Mouse (Mus musculus): ENCODE measurements around the gene Fgf11. TPM values are rescaled to one million over a fixed set of nuclear protein-coding genes. Genes with fewer than 3 reads are reported as not detected.

The Fgf11 gene
- 0.19 and 0.21 TPM in 2 replicates for polyA plus RNA-seq (2015; fragmentation: Nextera tagmentation; extraction: Ambion mirVana)

DNA sequence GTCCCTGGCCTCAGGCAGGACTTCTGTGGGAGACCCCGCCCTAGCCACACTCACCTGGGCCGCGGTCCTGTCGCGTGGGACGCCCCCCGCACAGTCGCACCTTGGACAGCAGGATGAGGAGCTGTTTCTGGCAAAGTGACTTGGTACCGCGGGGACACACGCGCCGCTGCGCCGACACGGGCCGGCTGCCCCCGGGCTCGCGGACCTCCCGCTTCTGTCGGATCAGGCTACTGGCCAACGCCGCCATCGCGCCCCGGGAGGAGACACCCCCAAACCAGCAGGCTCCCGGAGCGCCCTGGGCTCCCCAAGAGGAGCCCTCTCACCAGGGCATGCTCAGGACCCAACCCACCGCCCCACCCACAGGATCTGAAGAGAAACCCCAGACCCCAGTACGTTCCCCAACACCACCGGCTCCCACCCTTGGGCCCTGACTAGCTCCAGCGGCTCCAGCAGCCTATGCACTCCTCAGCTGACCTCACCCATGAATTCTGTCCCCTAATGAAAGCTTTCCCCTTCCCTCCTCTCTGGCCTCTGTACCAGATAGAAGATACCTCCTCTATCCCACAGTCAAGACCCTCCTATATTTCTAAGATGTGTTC, at the start of gene Fgf11:
Gene Fgf11, minus strand, starts transcription at position 479 of the 599 bp plus-strand sequence.
- Histone ChIP-seq H3K9me3 (replicated peaks; ENCODE audit: control insufficient read depth, low read length) (no peaks in the 10 kb centered on the region), H3K4me3 (ENCODE audit: low read depth, low read length) (peak within 1 kb of the TSS; percentile 57), H3K27me3 (ENCODE audit: control insufficient read depth, insufficient read depth, low read depth, low read length) (peaks cover 96% of the 10 kb centered on the region), H3K36me3 (ENCODE audit: control insufficient read depth, insufficient read depth) (no peaks in the 10 kb centered on the region), H3K4me2 (ENCODE audit: low read depth, low read length) (peak within 1 kb of the TSS; percentile 78), H3K4me1 (ENCODE audit: control insufficient read depth, low read depth, low read length) (peaks cover 37% of the 10 kb centered on the region), H3K27ac (ENCODE audit: low read length) (no peak within 1 kb of the TSS), H3K9ac (ENCODE audit: low read depth, low read length) (peak within 1 kb of the TSS; percentile 36; the same call in 1 of the 2 replicates)
- ATAC-seq (ENCODE audit: low read depth), result no peak
- WGBS (ENCODE audit: insufficient replicate concordance), result 3% methylated on average over 33 of the region's 33 CpGs

DNA sequence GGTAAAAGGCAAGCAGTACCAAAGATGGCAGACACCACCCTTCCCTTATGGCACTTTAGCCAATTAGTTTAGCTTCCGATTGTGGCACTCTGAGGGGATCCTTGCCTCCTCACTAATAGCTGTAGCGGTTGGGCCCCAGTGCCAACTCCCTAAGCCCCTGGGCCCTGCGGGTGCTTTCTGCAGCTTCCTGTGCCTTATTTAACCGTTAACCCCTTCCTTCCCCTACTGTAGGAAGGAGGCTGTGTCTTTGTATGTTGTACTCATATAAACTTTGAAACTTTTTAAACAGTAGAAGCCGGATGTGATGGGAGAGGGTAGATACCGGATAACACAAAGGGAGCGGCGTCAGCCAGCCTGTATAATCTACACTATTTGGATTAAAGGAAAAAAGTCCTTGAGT, 49.1 kb upstream of the Fgf11 start:
- H3K9ac ChIP-seq (ENCODE audit: low read depth, low read length), result no peak overlapping the region
- WGBS (ENCODE audit: insufficient replicate concordance), result 37% methylated on average over 8 of the region's 8 CpGs
- no peak for ATAC-seq (ENCODE audit: low read depth)
- no peaks in the 10 kb centered on the region for H3K9me3 ChIP-seq (replicated peaks; ENCODE audit: control insufficient read depth, low read length)
- H3K4me1 ChIP-seq (ENCODE audit: control insufficient read depth, low read depth, low read length), result peaks cover 81% of the 10 kb centered on the region
- 0 out of 2 replicates have a peak overlapping the region, but pooled peaks have one; percentile 2 for H3K4me2 ChIP-seq (ENCODE audit: low read depth, low read length)
- peaks cover 22% of the 10 kb centered on the region for H3K36me3 ChIP-seq (ENCODE audit: control insufficient read depth, insufficient read depth)
- H3K4me3 ChIP-seq (ENCODE audit: low read depth, low read length), result no peak overlapping the region
- peak overlapping the region; percentile 62 for H3K27ac ChIP-seq (ENCODE audit: low read length)
- no peaks in the 10 kb centered on the region for H3K27me3 ChIP-seq (ENCODE audit: control insufficient read depth, insufficient read depth, low read depth, low read length)

DNA sequence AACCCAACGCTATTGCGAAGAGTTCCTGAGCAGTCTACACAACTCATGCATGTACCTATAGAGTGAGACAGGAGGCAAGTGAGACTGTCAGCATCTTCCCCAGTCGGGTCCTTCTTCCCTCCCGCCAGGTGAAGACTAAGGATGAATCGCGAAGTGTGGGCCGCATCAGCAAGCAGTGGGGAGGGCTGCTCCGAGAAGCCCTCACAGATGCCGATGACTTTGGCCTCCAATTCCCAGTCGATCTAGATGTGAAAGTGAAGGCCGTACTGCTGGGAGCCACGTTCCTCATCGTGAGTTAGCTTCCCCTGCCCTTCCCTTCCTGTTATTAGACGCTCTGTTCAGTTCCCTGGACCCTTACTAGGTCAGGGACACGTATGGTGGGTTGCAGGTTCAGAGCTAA, 48.2 kb upstream of the Fgf11 start:
- Histone ChIP-seq H3K9ac (ENCODE audit: low read depth, low read length) (no peak overlapping the region), H3K9me3 (replicated peaks; ENCODE audit: control insufficient read depth, low read length) (no peaks in the 10 kb centered on the region), H3K27me3 (ENCODE audit: control insufficient read depth, insufficient read depth, low read depth, low read length) (no peaks in the 10 kb centered on the region), H3K36me3 (ENCODE audit: control insufficient read depth, insufficient read depth) (peaks cover 22% of the 10 kb centered on the region), H3K4me2 (ENCODE audit: low read depth, low read length) (no peak overlapping the region), H3K4me3 (ENCODE audit: low read depth, low read length) (no peak overlapping the region), H3K27ac (ENCODE audit: low read length) (peak overlapping the region; percentile 62), H3K4me1 (ENCODE audit: control insufficient read depth, low read depth, low read length) (peaks cover 79% of the 10 kb centered on the region)
- no peak for ATAC-seq (ENCODE audit: low read depth)
- WGBS (ENCODE audit: insufficient replicate concordance), result 82% methylated on average over 15 of the region's 15 CpGs

DNA sequence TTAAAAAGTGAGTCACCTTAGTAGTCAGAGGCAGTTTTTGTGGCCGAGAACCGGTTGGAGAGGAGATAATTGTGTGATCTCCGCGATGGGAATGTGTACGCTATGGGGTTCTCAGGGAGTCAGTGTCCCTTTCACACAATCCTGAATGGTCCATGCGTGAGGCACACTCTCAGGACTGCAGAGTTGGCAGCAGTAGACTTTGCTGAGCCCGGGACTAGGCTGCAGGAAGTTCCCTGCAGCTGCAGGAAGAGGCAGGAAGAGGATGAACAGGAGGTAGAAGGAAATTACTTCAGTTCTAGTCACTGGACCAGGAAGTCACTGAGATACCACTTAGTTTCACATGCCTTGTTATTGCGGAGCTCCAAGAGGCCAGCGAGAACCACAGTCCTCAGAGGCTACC, 47.5 kb upstream of the Fgf11 start:
- Histone ChIP-seq H3K4me3 (ENCODE audit: low read depth, low read length) (no peak overlapping the region), H3K9ac (ENCODE audit: low read depth, low read length) (no peak overlapping the region), H3K9me3 (replicated peaks; ENCODE audit: control insufficient read depth, low read length) (no peaks in the 10 kb centered on the region), H3K4me2 (ENCODE audit: low read depth, low read length) (no peak overlapping the region), H3K36me3 (ENCODE audit: control insufficient read depth, insufficient read depth) (peaks cover 22% of the 10 kb centered on the region), H3K27me3 (ENCODE audit: control insufficient read depth, insufficient read depth, low read depth, low read length) (no peaks in the 10 kb centered on the region), H3K4me1 (ENCODE audit: control insufficient read depth, low read depth, low read length) (peaks cover 74% of the 10 kb centered on the region), H3K27ac (ENCODE audit: low read length) (peak overlapping the region; percentile 73)
- WGBS (ENCODE audit: insufficient replicate concordance), result 75% methylated on average over 9 of the region's 9 CpGs
- ATAC-seq (ENCODE audit: low read depth), result no peak

DNA sequence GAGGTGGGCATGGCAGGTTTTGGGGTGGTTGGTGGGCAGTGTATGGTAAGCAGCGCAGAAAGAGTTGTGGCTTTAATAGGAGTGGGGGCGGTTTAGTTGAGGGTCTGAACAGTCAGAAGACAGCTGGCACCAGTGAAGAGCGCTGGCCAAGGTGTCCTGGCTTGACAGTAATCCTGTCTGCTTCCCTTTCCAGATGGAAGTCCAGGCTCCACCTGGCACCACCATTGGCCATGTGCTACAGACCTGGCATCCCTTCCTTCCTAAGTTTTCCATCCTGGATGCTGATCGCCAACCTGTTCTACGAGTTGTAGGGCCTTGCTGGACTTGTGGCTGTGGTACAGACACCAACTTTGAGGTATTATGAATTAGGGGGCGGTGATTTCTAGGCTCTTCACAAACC, 46.4 kb upstream of the Fgf11 start:
- Histone ChIP-seq H3K4me2 (ENCODE audit: low read depth, low read length) (peak overlapping the region; percentile 88), H3K9ac (ENCODE audit: low read depth, low read length) (no peak overlapping the region), H3K27me3 (ENCODE audit: control insufficient read depth, insufficient read depth, low read depth, low read length) (no peaks in the 10 kb centered on the region), H3K4me1 (ENCODE audit: control insufficient read depth, low read depth, low read length) (peaks cover 67% of the 10 kb centered on the region), H3K4me3 (ENCODE audit: low read depth, low read length) (no peak overlapping the region), H3K36me3 (ENCODE audit: control insufficient read depth, insufficient read depth) (peaks cover 22% of the 10 kb centered on the region), H3K9me3 (replicated peaks; ENCODE audit: control insufficient read depth, low read length) (no peaks in the 10 kb centered on the region), H3K27ac (ENCODE audit: low read length) (peak overlapping the region; percentile 6; the same call in 1 of the 2 replicates)
- ATAC-seq (ENCODE audit: low read depth), result no peak
- WGBS (ENCODE audit: insufficient replicate concordance), result 89% methylated on average over 6 of the region's 6 CpGs

DNA sequence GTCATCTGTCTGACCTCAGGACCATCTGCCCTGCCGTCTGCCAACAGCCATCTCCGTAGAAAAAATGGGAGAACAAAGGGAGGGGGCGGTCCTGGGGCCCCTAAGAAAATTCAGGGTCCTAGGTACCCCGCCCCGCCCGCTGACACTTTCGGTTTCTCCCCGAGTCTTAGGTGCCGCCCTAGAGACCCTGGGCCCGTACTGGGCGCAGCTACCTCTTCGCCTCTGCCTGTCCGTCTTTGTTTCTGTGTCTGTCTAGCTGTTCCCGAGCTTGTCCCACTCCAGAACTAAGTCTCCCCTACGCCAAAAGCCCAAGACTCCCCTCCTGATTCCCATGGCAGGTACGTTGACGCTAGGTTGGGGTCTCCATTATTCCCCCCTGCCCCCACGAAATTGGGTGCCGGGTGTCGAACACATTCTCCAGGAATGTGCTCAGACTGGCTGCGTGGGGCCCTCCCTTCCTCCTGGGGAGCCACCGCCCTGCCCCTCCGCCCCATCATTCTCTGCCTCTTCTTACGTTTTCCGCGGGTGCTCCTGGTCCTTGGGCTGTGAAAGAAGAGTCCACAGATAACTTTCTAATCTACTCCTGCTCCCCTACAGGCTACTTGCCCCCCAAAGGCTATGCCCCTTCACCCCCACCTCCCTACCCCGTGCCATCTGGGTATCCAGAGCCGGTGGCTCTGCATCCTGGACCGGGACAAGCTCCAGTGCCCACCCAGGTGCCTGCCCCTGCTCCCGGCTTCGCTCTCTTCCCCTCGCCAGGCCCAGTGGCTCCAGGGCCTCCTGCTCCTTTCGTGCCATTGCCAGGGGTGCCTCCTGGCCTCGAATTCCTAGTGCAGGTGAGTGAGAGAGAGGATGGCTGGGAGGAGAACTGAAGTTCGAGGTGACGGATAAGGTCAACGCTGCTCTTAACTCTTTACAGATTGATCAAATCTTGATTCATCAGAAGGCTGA, 45.4 kb upstream of the Fgf11 start:
- peaks cover 57% of the 10 kb centered on the region for H3K4me1 ChIP-seq (ENCODE audit: control insufficient read depth, low read depth, low read length)
- 11% methylated on average over 37 of the region's 37 CpGs for WGBS (ENCODE audit: insufficient replicate concordance)

DNA sequence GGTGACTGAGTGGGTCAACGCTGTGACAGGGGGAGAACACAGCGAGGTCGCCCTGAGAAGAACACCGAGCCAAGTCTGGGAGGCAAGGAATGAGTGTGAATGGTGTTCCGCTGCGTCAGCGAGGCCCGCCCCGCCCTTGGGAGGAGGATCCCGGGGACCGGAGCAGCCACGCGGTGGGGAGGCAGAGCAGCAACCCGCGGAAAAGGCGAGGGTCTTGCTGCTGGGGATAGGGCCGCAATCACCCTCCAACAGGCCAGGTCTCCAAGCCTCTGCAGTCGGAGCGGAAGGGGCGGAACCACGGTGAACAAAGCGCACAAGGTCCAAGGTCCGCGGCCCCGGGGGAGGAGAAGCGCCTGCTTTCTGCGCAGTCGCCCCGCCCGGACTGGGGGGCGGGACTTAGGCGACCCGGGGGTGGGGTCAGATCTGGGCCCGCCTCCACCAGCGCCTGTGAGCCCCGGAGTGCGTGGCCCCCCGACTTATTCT, 44.6 kb upstream of the Fgf11 start, which contains the start of gene Plscr3:
Gene Plscr3, plus strand, starts transcription at position 179 of the 483 bp plus-strand sequence.
- Histone ChIP-seq H3K27ac (ENCODE audit: low read length) (peak within 1 kb of the TSS; percentile 95), H3K27me3 (ENCODE audit: control insufficient read depth, insufficient read depth, low read depth, low read length) (no peaks in the 10 kb centered on the region), H3K4me2 (ENCODE audit: low read depth, low read length) (peak within 1 kb of the TSS; percentile 88), H3K4me3 (ENCODE audit: low read depth, low read length) (peak within 1 kb of the TSS; percentile 77), H3K36me3 (ENCODE audit: control insufficient read depth, insufficient read depth) (peaks cover 16% of the 10 kb centered on the region), H3K9me3 (replicated peaks; ENCODE audit: control insufficient read depth, low read length) (no peaks in the 10 kb centered on the region), H3K4me1 (ENCODE audit: control insufficient read depth, low read depth, low read length) (peaks cover 49% of the 10 kb centered on the region), H3K9ac (ENCODE audit: low read depth, low read length) (peak within 1 kb of the TSS; percentile 86)
- under 1% methylated on average over 38 of the region's 38 CpGs for whole genome bisulfite sequencing (ENCODE audit: insufficient replicate concordance)
- ATAC-seq (ENCODE audit: low read depth), result peak; percentile 90

More for the DNA sequence above, 45.4 kb upstream of the Fgf11 start:
- H3K9ac ChIP-seq (ENCODE audit: low read depth, low read length), result peak overlapping the region; percentile 86
- peak; percentile 53 for ATAC-seq (ENCODE audit: low read depth)
- peak overlapping the region; percentile 95 for H3K27ac ChIP-seq (ENCODE audit: low read length)
- peak overlapping the region; percentile 77 for H3K4me3 ChIP-seq (ENCODE audit: low read depth, low read length)
- no peaks in the 10 kb centered on the region for H3K27me3 ChIP-seq (ENCODE audit: control insufficient read depth, insufficient read depth, low read depth, low read length)
- peaks cover 22% of the 10 kb centered on the region for H3K36me3 ChIP-seq (ENCODE audit: control insufficient read depth, insufficient read depth)
- peak overlapping the region; percentile 88 for H3K4me2 ChIP-seq (ENCODE audit: low read depth, low read length)
- H3K9me3 ChIP-seq (replicated peaks; ENCODE audit: control insufficient read depth, low read length), result no peaks in the 10 kb centered on the region

DNA sequence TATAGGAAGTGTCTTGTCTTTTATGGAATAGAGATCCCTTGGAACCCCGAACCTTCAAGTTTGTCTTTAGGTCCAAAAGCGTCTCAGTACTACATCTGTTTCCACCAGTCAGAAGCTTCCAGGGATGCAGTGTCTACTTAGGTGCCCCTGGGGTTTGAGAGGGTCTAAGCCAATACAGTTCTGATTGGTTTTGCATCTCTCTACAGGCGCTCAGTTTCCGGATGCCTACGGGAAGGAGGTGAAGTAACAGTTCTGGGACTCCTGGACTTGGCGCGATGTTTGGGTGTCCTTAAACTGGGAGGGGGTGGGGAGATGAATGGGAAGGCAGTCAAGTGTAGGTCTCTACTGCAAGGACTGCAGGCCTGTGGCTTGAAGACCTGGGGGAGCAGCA, 37.1 kb upstream of the Fgf11 start:
- Histone ChIP-seq H3K27ac (ENCODE audit: low read length) (peak overlapping the region; percentile 91), H3K9me3 (replicated peaks; ENCODE audit: control insufficient read depth, low read length) (no peaks in the 10 kb centered on the region), H3K4me1 (ENCODE audit: control insufficient read depth, low read depth, low read length) (peaks cover 40% of the 10 kb centered on the region), H3K27me3 (ENCODE audit: control insufficient read depth, insufficient read depth, low read depth, low read length) (peaks cover 41% of the 10 kb centered on the region), H3K4me3 (ENCODE audit: low read depth, low read length) (peak overlapping the region; percentile 81), H3K36me3 (ENCODE audit: control insufficient read depth, insufficient read depth) (0 out of 2 replicates have a peak, but pooled peaks cover 2% of the 10 kb centered on the region), H3K4me2 (ENCODE audit: low read depth, low read length) (peak overlapping the region; percentile 99), H3K9ac (ENCODE audit: low read depth, low read length) (peak overlapping the region; percentile 87)
- under 1% methylated on average over 7 of the region's 7 CpGs for WGBS (ENCODE audit: insufficient replicate concordance)
- no peak for ATAC-seq (ENCODE audit: low read depth)
